Mouse (Mus musculus) Patski (cell line): Measurements from ENCODE around the gene Ssc5d. TPM values are rescaled to one million over a fixed set of nuclear protein-coding genes. Genes with fewer than 3 reads are reported as not detected.

ENCODE experiments used
- ATAC-seq: fragments of 100-300 bp; one replicate; pipeline ENCODE4 v1.8.0; 2021
- CTCF ChIA-PET: fragments of 350-600 bp; sonication (Branson Sonifier 250); formaldehyde crosslinking; loops from one replicate; lab custom pipeline; 2022; ENCODE audit warnings: inconsistent platforms; lab: Charles Lee
- POLR2A ChIA-PET: fragments of 350-600 bp; sonication (Branson Sonifier 250); formaldehyde crosslinking; loops from one replicate; lab custom pipeline; 2022; ENCODE audit warnings: antibody characterized with exemption, inconsistent platforms; lab: Charles Lee
- DNase-seq: peaks from one replicate; pipeline ENCODE4 v3.0.0-alpha.2; 2011; ENCODE audit warnings: low read depth, low spot score
- H3K27me3 ChIP-seq: fragments of 371-371 bp; one replicate; pipeline ENCODE4 v1.5.1; 2021
- CTCF ChIP-seq: fragments of 100-300 bp; IDR thresholded peaks from one replicate; pipeline ENCODE4 v1.5.1; 2021
- in situ Hi-C: fragments of 300-500 bp; cut with MboI; formaldehyde crosslinking; loops from 3 replicates; pipeline ENCODE4 v1.11.1; 2018; ENCODE audit warnings: low pct_unique_long_range_greater_than_20kb, mixed read lengths
- polyA plus RNA-seq: library from polyadenylated mRNA; unstranded; gene quantifications from one replicate; pipeline ENCODE4 v1.2.3, GENCODE M21; 2021

Gene Ssc5d
- polyA plus RNA-seq, 1 experiment from 2014 or later, result 4.7 TPM

- in situ Hi-C loops, result loop anchor here (5.0 kb wide), 1 partner anchor 107 kb away; the partner anchor contains the start of gene Ube2s
- DNase-seq (no peak), ATAC-seq (no peak)
- no peaks in the 10 kb centered on the region for H3K27me3 ChIP-seq
- POLR2A ChIA-PET, result no interaction called here
- CTCF ChIA-PET, result no interaction called here
- TF ChIP-seq CTCF, result no peak
These were observed 6.5 kb upstream of the Ssc5d start for GRCm38 (mm10) chr7:4919096-4919495.

GRCm38 (mm10) chr7:4919971-4920370 lies 5.6 kb upstream of the Ssc5d start:
- ChIA-PET CTCF (interaction anchor here (2.5 kb wide), 1 partner anchor 20 kb away, joined by 6 read pairs; no protein-coding TSS in a partner anchor), POLR2A (no interaction called here)
- in situ Hi-C loops, result loop anchor here (5.0 kb wide), 1 partner anchor 108 kb away; the partner anchor contains the start of gene Ube2s
- no peak for DNase-seq
- no peak for ATAC-seq
- no peaks in the 10 kb centered on the region for H3K27me3 ChIP-seq
- no peak for TF ChIP-seq CTCF

GRCm38 (mm10) chr7:4920496-4920895 lies 5.1 kb upstream of the Ssc5d start:
- no peak for TF ChIP-seq CTCF
- ATAC-seq (no peak), DNase-seq (no peak)
- in situ Hi-C loops, result no loop called here
- H3K27me3 ChIP-seq, result no peaks in the 10 kb centered on the region
- ChIA-PET CTCF (interaction anchor here (0.9 to 2.5 kb wide), 2 partner anchors 14 to 20 kb away, joined by 3 to 6 read pairs; no protein-coding TSS in a partner anchor), POLR2A (no interaction called here)

GRCm38 (mm10) chr7:4920976-4921823 lies 4.4 kb upstream of the Ssc5d start:
- POLR2A ChIA-PET, result no interaction called here
- in situ Hi-C loops, result no loop called here
- ATAC-seq (no peak), DNase-seq (no peak)
- no peak for TF ChIP-seq CTCF
- CTCF ChIA-PET, result interaction anchor here (0.9 to 2.5 kb wide), 2 partner anchors 13 to 19 kb away, joined by 3 to 6 read pairs; no protein-coding TSS in a partner anchor
- no peaks in the 10 kb centered on the region for H3K27me3 ChIP-seq

GRCm38 (mm10) chr7:4921824-4922482 lies 3.6 kb upstream of the Ssc5d start, which contains the start of gene Nat14:
TSS of gene Nat14 (plus strand) at chr7:4922028.
- POLR2A ChIA-PET, result no interaction called here
- no peak for ATAC-seq
- no peak for TF ChIP-seq CTCF
- CTCF ChIA-PET, result interaction anchor here (2.5 kb wide), 1 partner anchor 18 kb away, joined by 6 read pairs; no protein-coding TSS in a partner anchor
- in situ Hi-C loops, result no loop called here
- H3K27me3 ChIP-seq, result no peaks in the 10 kb centered on the region
- no peak for DNase-seq

GRCm38 (mm10) chr7:4922508-4922907 lies 3.1 kb upstream of the Ssc5d start:
- ATAC-seq, result no peak
- ChIA-PET CTCF (interaction anchor here (2.5 kb wide), 1 partner anchor 18 kb away, joined by 6 read pairs; no protein-coding TSS in a partner anchor), POLR2A (no interaction called here)
- TF ChIP-seq CTCF, result no peak
- in situ Hi-C loops, result no loop called here
- H3K27me3 ChIP-seq, result no peaks in the 10 kb centered on the region
- DNase-seq, result no peak

- in situ Hi-C loops, result no loop called here
- no peak for ATAC-seq
- no peaks in the 10 kb centered on the region for H3K27me3 ChIP-seq
- ChIA-PET POLR2A (no interaction called here), CTCF (interaction anchor here (0.9 kb wide), 1 partner anchor 11 kb away, joined by 3 read pairs; no protein-coding TSS in a partner anchor)
- DNase-seq, result no peak
- TF ChIP-seq CTCF, result no peak
These were observed 2.5 kb upstream of the Ssc5d start for GRCm38 (mm10) chr7:4922931-4923565.

- in situ Hi-C loops, result no loop called here
- ChIA-PET CTCF (interaction anchor here (0.9 kb wide), 1 partner anchor 10 kb away, joined by 3 read pairs; no protein-coding TSS in a partner anchor), POLR2A (no interaction called here)
- no peaks in the 10 kb centered on the region for H3K27me3 ChIP-seq
- no peak for TF ChIP-seq CTCF
- no peak for ATAC-seq
- no peak for DNase-seq
These were observed 1.8 kb upstream of the Ssc5d start for GRCm38 (mm10) chr7:4923586-4924364.

GRCm38 (mm10) chr7:4924483-4924882 lies 1.1 kb upstream of the Ssc5d start:
- in situ Hi-C loops, result no loop called here
- H3K27me3 ChIP-seq, result no peaks in the 10 kb centered on the region
- DNase-seq (no peak), ATAC-seq (no peak)
- POLR2A ChIA-PET, result interaction anchor here (0.7 to 1.0 kb wide), 2 partner anchors 9 to 1708 kb away, joined by 3 read pairs; no protein-coding TSS in a partner anchor
- TF ChIP-seq CTCF, result no peak
- CTCF ChIA-PET, result no interaction called here
